Mouse (Mus musculus) thymus, postnatal 0 days (tissue): Measurements from ENCODE around the gene Treml1. TPM values are rescaled to one million over a fixed set of nuclear protein-coding genes. Genes with fewer than 3 reads are reported as not detected.

Experiments
- DNase-seq: peaks from one replicate; pipeline ENCODE4 v3.0.0-alpha.2; 2015; ENCODE audit warnings: low spot score
- polyA plus RNA-seq: library from polyadenylated mRNA; unstranded; fragments of >200 nt; fragmentation: Nextera tagmentation; extraction: Ambion mirVana; gene quantifications from 2 replicates; pipeline ENCODE4 v1.2.1, GENCODE M21; 2015

Treml1 gene
- polyA plus RNA-seq, 1 experiment from 2014 or later = 0.10 TPM

- DNase-seq = peak; percentile 100
Measured at GRCm38 (mm10) chr17:48409380-48410298, 49.9 kb downstream of the Treml1 start, which contains the start of the genes Nfya and Oard1. TSS of gene Nfya (minus strand) at chr17:48409906. TSS of gene Oard1 (plus strand) at chr17:48410014.

DNA sequence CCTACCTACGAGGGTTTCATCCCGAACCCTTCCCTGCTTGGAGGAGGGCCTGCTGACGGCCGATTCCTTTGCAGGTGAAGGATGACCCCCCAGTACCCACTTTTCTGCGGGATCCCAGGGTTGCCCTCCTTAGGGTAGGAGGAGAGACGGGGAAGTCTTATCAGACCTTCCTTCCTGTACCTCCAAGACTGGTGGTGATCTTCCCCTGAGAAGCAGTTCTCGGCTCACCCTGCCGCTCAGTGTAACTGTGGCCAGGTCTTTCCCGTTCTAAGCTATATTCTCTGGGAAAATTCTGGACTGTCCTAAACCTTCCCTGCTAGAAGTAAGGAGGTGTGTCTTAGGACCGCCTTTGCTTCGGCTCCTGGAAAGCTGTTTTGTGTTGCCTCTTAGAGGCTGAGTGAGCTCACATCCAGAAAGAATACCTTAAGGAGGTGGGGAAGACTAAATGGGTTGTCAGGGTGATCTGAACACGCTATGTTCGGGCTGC is 50.6 kb downstream of the Treml1 start:
- DNase-seq = no peak

- DNase-seq = no peak
Measured at GRCm38 (mm10) chr17:48411241-48411640, 51.5 kb downstream of the Treml1 start.

DNA sequence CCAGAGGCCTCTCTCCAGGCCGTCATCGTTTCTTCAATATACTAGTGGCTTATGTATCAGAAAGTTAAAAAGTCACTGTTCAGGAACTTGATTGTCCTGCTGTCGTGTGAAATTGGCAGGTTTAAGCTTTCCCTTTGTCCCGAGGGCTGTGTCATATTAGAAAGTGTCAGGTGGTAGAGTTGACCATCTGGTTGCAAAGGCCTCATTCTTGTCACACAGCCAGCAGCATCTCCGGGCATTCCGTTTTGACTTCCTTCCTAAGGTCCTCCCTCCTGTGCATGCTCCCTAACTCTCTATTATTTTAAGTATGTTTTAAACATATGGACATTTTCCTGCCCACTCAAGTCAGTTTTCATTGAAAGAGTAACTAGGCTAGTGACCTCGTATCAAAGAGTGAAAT is 56.3 kb downstream of the Treml1 start:
- no peak for DNase-seq

Other genes starting within 250 kb of the Treml1 start
- not detected in 2 replicates for gene 9830107B12Rik, start 213.6 kb upstream of the Treml1 start, polyA plus RNA-seq
- gene A530064D06Rik, start 192.6 kb upstream of the Treml1 start, polyA plus RNA-seq = 0.13 and 0.42 TPM in 2 replicates
- gene Trem1, start 127.1 kb upstream of the Treml1 start, polyA plus RNA-seq = 0.05 TPM in 2 replicates
- gene Trem3, start 112.1 kb upstream of the Treml1 start, polyA plus RNA-seq = 0.14 and 0.30 TPM in 2 replicates
- 0.82 and 1.5 TPM in 2 replicates for gene Treml4, start 95.6 kb upstream of the Treml1 start, polyA plus RNA-seq
- gene Treml2, start 60.4 kb upstream of the Treml1 start, polyA plus RNA-seq = 8.9 and 11.9 TPM in 2 replicates
- 0.53 and 0.64 TPM in 2 replicates for gene B430306N03Rik, start 43.8 kb upstream of the Treml1 start, polyA plus RNA-seq
- gene Trem2, start 13.5 kb upstream of the Treml1 start, polyA plus RNA-seq = 2.1 and 3.8 TPM in 2 replicates
- 13.3 and 15.2 TPM in 2 replicates for gene Nfya, start 50.0 kb downstream of the Treml1 start, polyA plus RNA-seq
- 71.0 and 73.3 TPM in 2 replicates for gene Oard1, start 50.1 kb downstream of the Treml1 start, polyA plus RNA-seq
- 0.86 and 1.6 TPM in 2 replicates for gene Apobec2, start 73.0 kb downstream of the Treml1 start, polyA plus RNA-seq
- 0.17 TPM in 1 of 2 replicates, not detected in the other for gene Tspo2, start 91.6 kb downstream of the Treml1 start, polyA plus RNA-seq
- 17.2 and 21.6 TPM in 2 replicates for gene Unc5cl, start 95.0 kb downstream of the Treml1 start, polyA plus RNA-seq